Mouse (Mus musculus): Measurements from ENCODE around the gene Tk2. TPM values are rescaled to one million over a fixed set of nuclear protein-coding genes. Genes with fewer than 3 reads are reported as not detected.

Gene Tk2
- total and polyA plus RNA-seq, 3 experiments: 6.1 to 9.8 (median 8.7) TPM

GRCm38 (mm10) chr8:104247054-104247907, 1.1 kb downstream of the Tk2 start:
- peak; percentile 38 to 76 for DNase-seq
- no peaks in the 10 kb centered on the region for H3K27me3 ChIP-seq (ENCODE audit: control insufficient read depth, insufficient read depth, low read length)
- peak overlapping the region; percentile 86 for H3K4me3 ChIP-seq
- intact Hi-C loops (cut with DNase I): loop anchor here (5.0 kb wide), 1 partner anchor 195 kb away; the partner anchor contains the start of gene Dync1li2
- peaks cover 6% of the 10 kb centered on the region for H3K4me1 ChIP-seq (ENCODE audit: control insufficient read depth, insufficient read depth, low read length)
- peak overlapping the region; percentile 89 for H3K9ac ChIP-seq (ENCODE audit: low read depth, low read length)
- H3K36me3 ChIP-seq (ENCODE audit: control insufficient read depth, insufficient read depth, low read length): no peaks in the 10 kb centered on the region
- H3K27ac ChIP-seq: peak overlapping the region; percentile 94
- TF ChIP-seq EP300 (IDR thresholded peaks at IDR 0.05; ENCODE audit: insufficient read depth, low read depth, low read length): no peak
- TF ChIP-seq CTCF (IDR thresholded peaks at IDR 0.05): no peak
- no peak for TF ChIP-seq POLR2A (IDR thresholded peaks at IDR 0.05; ENCODE audit: insufficient read depth, low read depth, low read length)
- 47% methylated on average over 22 of the region's 22 CpGs for WGBS
- H3K79me2 ChIP-seq (replicated peaks; ENCODE audit: control insufficient read depth, insufficient read depth, low read length): no peaks in the 10 kb centered on the region

- Histone ChIP-seq H3K9ac (ENCODE audit: low read depth, low read length) (no peak overlapping the region), H3K36me3 (ENCODE audit: control insufficient read depth, insufficient read depth, low read length) (no peaks in the 10 kb centered on the region), H3K4me3 (no peak overlapping the region), H3K27me3 (ENCODE audit: control insufficient read depth, insufficient read depth, low read length) (no peaks in the 10 kb centered on the region), H3K79me2 (replicated peaks; ENCODE audit: control insufficient read depth, insufficient read depth, low read length) (no peaks in the 10 kb centered on the region), H3K4me1 (ENCODE audit: control insufficient read depth, insufficient read depth, low read length) (peaks cover 6% of the 10 kb centered on the region), H3K27ac (no peak overlapping the region)
- 79% methylated on average over 4 of the region's 4 CpGs for WGBS
- TF ChIP-seq POLR2A (IDR thresholded peaks at IDR 0.05; ENCODE audit: insufficient read depth, low read depth, low read length): no peak
- no peak for TF ChIP-seq CTCF (IDR thresholded peaks at IDR 0.05)
- no peak for TF ChIP-seq EP300 (IDR thresholded peaks at IDR 0.05; ENCODE audit: insufficient read depth, low read depth, low read length)
- intact Hi-C loops (cut with DNase I): loop anchor here (5.0 kb wide), 1 partner anchor 196 kb away; the partner anchor contains the start of gene Dync1li2
- no peak for DNase-seq
Observed at GRCm38 (mm10) chr8:104246621-104247020, 1.7 kb downstream of the Tk2 start.

- Histone ChIP-seq H3K79me2 (replicated peaks; ENCODE audit: control insufficient read depth, insufficient read depth, low read length) (no peaks in the 10 kb centered on the region), H3K4me3 (no peak overlapping the region), H3K27me3 (ENCODE audit: control insufficient read depth, insufficient read depth, low read length) (no peaks in the 10 kb centered on the region), H3K27ac (no peak overlapping the region), H3K4me1 (ENCODE audit: control insufficient read depth, insufficient read depth, low read length) (peaks cover 2% of the 10 kb centered on the region; the same call in 1 of the 2 replicates), H3K36me3 (ENCODE audit: control insufficient read depth, insufficient read depth, low read length) (no peaks in the 10 kb centered on the region), H3K9ac (ENCODE audit: low read depth, low read length) (no peak overlapping the region)
- no peak for TF ChIP-seq EP300 (IDR thresholded peaks at IDR 0.05; ENCODE audit: insufficient read depth, low read depth, low read length)
- TF ChIP-seq CTCF (IDR thresholded peaks at IDR 0.05): no peak
- TF ChIP-seq POLR2A (IDR thresholded peaks at IDR 0.05; ENCODE audit: insufficient read depth, low read depth, low read length): no peak
- DNase-seq: no peak
- intact Hi-C loops (cut with DNase I): no loop called here
- WGBS: 75% methylated on average over 12 of the region's 12 CpGs
Observed at GRCm38 (mm10) chr8:104242038-104242644, 6.2 kb downstream of the Tk2 start.

- no peaks in the 10 kb centered on the region for H3K4me1 ChIP-seq (ENCODE audit: control insufficient read depth, insufficient read depth, low read length)
- H3K79me2 ChIP-seq (replicated peaks; ENCODE audit: control insufficient read depth, insufficient read depth, low read length): no peaks in the 10 kb centered on the region
- no peak for TF ChIP-seq EP300 (IDR thresholded peaks at IDR 0.05; ENCODE audit: insufficient read depth, low read depth, low read length)
- no peak for TF ChIP-seq POLR2A (IDR thresholded peaks at IDR 0.05; ENCODE audit: insufficient read depth, low read depth, low read length)
- no peak for TF ChIP-seq CTCF (IDR thresholded peaks at IDR 0.05)
- WGBS: 49% methylated on average over 10 of the region's 10 CpGs
- intact Hi-C loops (cut with DNase I): no loop called here
- H3K27ac ChIP-seq: no peak overlapping the region
- peak in 1 of 2 experiments; percentile 42 for DNase-seq
- no peaks in the 10 kb centered on the region for H3K27me3 ChIP-seq (ENCODE audit: control insufficient read depth, insufficient read depth, low read length)
- H3K9ac ChIP-seq (ENCODE audit: low read depth, low read length): no peak overlapping the region
- H3K36me3 ChIP-seq (ENCODE audit: control insufficient read depth, insufficient read depth, low read length): no peaks in the 10 kb centered on the region
- H3K4me3 ChIP-seq: no peak overlapping the region
Observed at GRCm38 (mm10) chr8:104239418-104239861, 8.9 kb downstream of the Tk2 start.

- Histone ChIP-seq H3K4me1 (ENCODE audit: control insufficient read depth, insufficient read depth, low read length) (no peaks in the 10 kb centered on the region), H3K9ac (ENCODE audit: low read depth, low read length) (no peak overlapping the region), H3K4me3 (no peak overlapping the region), H3K27me3 (ENCODE audit: control insufficient read depth, insufficient read depth, low read length) (no peaks in the 10 kb centered on the region), H3K27ac (no peak overlapping the region), H3K36me3 (ENCODE audit: control insufficient read depth, insufficient read depth, low read length) (no peaks in the 10 kb centered on the region), H3K79me2 (replicated peaks; ENCODE audit: control insufficient read depth, insufficient read depth, low read length) (no peaks in the 10 kb centered on the region)
- intact Hi-C loops (cut with DNase I): no loop called here
- 61% methylated on average over 6 of the region's 6 CpGs for WGBS
- DNase-seq: no peak
- peak; percentile 24; the same call in 1 of the 2 replicates for TF ChIP-seq CTCF (IDR thresholded peaks at IDR 0.05)
- no peak for TF ChIP-seq EP300 (IDR thresholded peaks at IDR 0.05; ENCODE audit: insufficient read depth, low read depth, low read length)
Observed at GRCm38 (mm10) chr8:104234573-104234972, 13.8 kb downstream of the Tk2 start.

GRCm38 (mm10) chr8:104232919-104233318, 15.4 kb downstream of the Tk2 start:
- Histone ChIP-seq H3K36me3 (ENCODE audit: control insufficient read depth, insufficient read depth, low read length) (no peaks in the 10 kb centered on the region), H3K79me2 (replicated peaks; ENCODE audit: control insufficient read depth, insufficient read depth, low read length) (no peaks in the 10 kb centered on the region), H3K4me1 (ENCODE audit: control insufficient read depth, insufficient read depth, low read length) (no peaks in the 10 kb centered on the region), H3K4me3 (no peak overlapping the region), H3K9ac (ENCODE audit: low read depth, low read length) (no peak overlapping the region), H3K27me3 (ENCODE audit: control insufficient read depth, insufficient read depth, low read length) (no peaks in the 10 kb centered on the region), H3K27ac (no peak overlapping the region)
- WGBS: 97% methylated on average over 5 of the region's 5 CpGs
- intact Hi-C loops (cut with DNase I): no loop called here
- TF ChIP-seq CTCF (IDR thresholded peaks at IDR 0.05): no peak
- no peak for TF ChIP-seq POLR2A (IDR thresholded peaks at IDR 0.05; ENCODE audit: insufficient read depth, low read depth, low read length)
- TF ChIP-seq EP300 (IDR thresholded peaks at IDR 0.05; ENCODE audit: insufficient read depth, low read depth, low read length): no peak
- DNase-seq: no peak

Data from heart, adult 2 months (tissue).